Mouse (Mus musculus): Measurements from ENCODE around the gene Akap6. TPM values are rescaled to one million over a fixed set of nuclear protein-coding genes. Genes with fewer than 3 reads are reported as not detected.

Gene Akap6
- polyA plus RNA-seq, 1 experiment from 2014 or later, result 0.02 TPM

DNA sequence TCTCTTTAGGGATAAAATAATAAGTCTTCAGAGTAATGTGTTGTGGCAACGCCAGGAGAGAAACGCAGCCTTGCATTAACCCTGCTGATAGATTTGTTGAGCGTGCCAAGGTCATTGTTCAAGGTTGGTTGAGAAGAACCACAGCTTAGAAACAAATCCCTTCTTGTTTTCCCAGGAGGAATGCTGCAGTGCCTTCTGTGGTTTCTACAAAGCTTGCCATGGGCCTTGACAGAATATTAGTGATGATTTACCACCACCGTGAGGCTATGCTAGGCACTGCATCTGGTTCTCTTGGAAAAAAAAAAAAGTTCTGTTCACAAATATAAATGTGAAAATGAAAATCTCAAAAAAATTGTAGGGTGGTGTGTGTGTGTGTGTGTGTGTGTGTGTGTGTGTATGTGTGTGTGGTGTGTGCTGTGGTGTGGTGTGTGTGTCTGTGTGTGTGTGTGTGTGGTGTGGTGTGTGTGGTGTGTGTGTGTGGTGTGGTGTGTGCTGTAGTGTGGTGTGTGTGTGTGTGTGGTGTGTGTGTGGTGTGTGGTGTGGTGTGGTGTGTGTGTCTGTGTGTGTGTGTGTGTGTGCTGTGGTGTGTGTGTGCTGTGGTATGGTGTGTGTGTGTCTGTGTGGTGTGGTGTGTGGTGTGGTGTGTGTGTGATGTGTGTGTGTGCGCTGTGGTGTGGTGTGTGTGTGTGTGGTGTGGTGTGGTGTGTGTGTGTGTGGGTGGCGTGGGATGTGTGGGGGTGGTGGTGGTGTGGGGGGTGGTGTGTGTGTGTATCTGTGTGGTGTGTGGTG, 196.7 kb downstream of the Akap6 start:
- ATAC-seq, result no peak
- Histone ChIP-seq H3K36me3 (replicated peaks; ENCODE audit: insufficient read depth, low read length) (no peaks in the 10 kb centered on the region), H3K27me3 (ENCODE audit: insufficient read depth, low read length) (no peaks in the 10 kb centered on the region), H3K9ac (replicated peaks) (no peak overlapping the region), H3K9me3 (ENCODE audit: low read length) (no peaks in the 10 kb centered on the region), H3K27ac (ENCODE audit: low read depth) (no peak overlapping the region), H3K4me1 (ENCODE audit: insufficient read depth) (no peaks in the 10 kb centered on the region), H3K4me3 (ENCODE audit: low read depth, low read length) (no peak overlapping the region), H3K4me2 (ENCODE audit: low read depth, low read length) (no peak overlapping the region)
- no peak for DNase-seq
- 59% methylated on average over 6 of the region's 6 CpGs for WGBS (ENCODE audit: insufficient replicate concordance)
- TF ChIP-seq EP300 (IDR thresholded peaks at IDR 0.05; ENCODE audit: low read depth) (no peak), CTCF (IDR thresholded peaks at IDR 0.05; ENCODE audit: low read depth) (peak; percentile 67)

DNA sequence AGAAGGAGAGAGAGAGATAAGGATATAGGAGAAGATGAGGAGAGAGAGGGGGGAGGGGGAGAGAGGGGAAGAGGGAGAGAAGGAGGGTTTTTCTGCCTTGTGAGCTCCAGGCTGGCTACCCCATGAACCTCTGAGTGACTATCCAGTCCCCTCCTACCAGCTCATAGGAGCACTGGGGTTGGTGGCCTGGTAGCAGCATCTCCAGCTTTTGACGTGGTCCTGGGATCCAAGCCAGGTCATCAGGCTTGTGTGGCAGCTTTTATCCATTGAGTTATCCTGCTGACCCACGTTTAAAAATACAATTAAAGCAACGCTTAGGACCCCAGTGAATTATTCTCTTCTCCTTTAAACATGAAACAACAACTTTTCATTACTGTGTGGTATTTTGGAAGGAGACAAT, 197.6 kb downstream of the Akap6 start:
- Histone ChIP-seq H3K9ac (replicated peaks) (no peak overlapping the region), H3K4me1 (ENCODE audit: insufficient read depth) (no peaks in the 10 kb centered on the region), H3K9me3 (ENCODE audit: low read length) (no peaks in the 10 kb centered on the region), H3K27me3 (ENCODE audit: insufficient read depth, low read length) (no peaks in the 10 kb centered on the region), H3K4me2 (ENCODE audit: low read depth, low read length) (no peak overlapping the region), H3K36me3 (replicated peaks; ENCODE audit: insufficient read depth, low read length) (no peaks in the 10 kb centered on the region), H3K27ac (ENCODE audit: low read depth) (no peak overlapping the region), H3K4me3 (ENCODE audit: low read depth, low read length) (no peak overlapping the region)
- 55% methylated on average over 3 of the region's 3 CpGs for WGBS (ENCODE audit: insufficient replicate concordance)
- TF ChIP-seq EP300 (IDR thresholded peaks at IDR 0.05; ENCODE audit: low read depth), result no peak
- no peak for TF ChIP-seq CTCF (IDR thresholded peaks at IDR 0.05; ENCODE audit: low read depth)
- no peak for DNase-seq
- ATAC-seq, result no peak

DNA sequence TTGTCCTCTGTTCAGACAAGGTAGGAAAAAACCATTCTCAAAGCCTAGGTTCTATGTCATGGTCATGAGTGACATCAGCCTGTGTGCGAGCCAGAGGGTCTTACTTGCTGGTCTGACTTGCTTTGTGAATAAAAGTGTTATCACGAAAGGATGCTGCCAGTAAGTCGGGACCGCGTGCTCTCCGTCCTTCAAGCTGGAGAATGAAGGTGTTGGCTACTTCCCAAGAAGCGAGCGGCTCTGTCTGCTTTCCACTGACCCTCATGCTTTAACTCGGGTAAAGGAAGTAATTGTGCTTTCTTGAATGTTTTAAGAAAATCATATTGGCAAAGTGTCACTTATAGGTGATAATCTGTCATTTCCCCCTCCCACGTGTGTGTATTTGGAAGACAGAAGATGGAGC, 198.9 kb downstream of the Akap6 start:
- Histone ChIP-seq H3K4me2 (ENCODE audit: low read depth, low read length) (no peak overlapping the region), H3K9me3 (ENCODE audit: low read length) (no peaks in the 10 kb centered on the region), H3K27me3 (ENCODE audit: insufficient read depth, low read length) (no peaks in the 10 kb centered on the region), H3K4me3 (ENCODE audit: low read depth, low read length) (no peak overlapping the region), H3K36me3 (replicated peaks; ENCODE audit: insufficient read depth, low read length) (no peaks in the 10 kb centered on the region), H3K4me1 (ENCODE audit: insufficient read depth) (no peaks in the 10 kb centered on the region), H3K27ac (ENCODE audit: low read depth) (no peak overlapping the region), H3K9ac (replicated peaks) (no peak overlapping the region)
- ATAC-seq (no peak), DNase-seq (no peak)
- 74% methylated on average over 10 of the region's 10 CpGs for WGBS (ENCODE audit: insufficient replicate concordance)
- TF ChIP-seq CTCF (IDR thresholded peaks at IDR 0.05; ENCODE audit: low read depth), result no peak
- no peak for TF ChIP-seq EP300 (IDR thresholded peaks at IDR 0.05; ENCODE audit: low read depth)

DNA sequence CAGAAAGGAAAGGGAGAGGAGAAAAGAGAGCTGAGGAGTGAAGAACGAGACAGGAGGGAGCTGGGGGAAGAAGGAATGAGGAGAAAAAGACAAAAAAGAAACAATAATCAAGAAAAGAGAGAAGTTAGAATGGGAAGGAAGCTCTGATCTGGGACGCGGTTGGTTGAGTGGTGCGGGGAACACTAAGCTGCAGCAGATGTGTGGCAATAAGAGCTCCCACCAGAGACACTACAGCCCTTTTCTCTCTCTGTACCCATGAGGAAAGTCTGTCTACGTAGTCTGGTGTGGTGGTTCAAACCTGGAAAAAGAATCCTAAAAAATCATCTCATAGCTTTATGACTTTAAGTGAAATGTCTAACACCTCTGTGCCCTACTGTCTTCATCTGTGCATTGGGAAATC, 204.9 kb downstream of the Akap6 start:
- Histone ChIP-seq H3K9ac (replicated peaks) (no peak overlapping the region), H3K9me3 (ENCODE audit: low read length) (no peaks in the 10 kb centered on the region), H3K4me2 (ENCODE audit: low read depth, low read length) (no peak overlapping the region), H3K4me1 (ENCODE audit: insufficient read depth) (no peaks in the 10 kb centered on the region), H3K4me3 (ENCODE audit: low read depth, low read length) (no peak overlapping the region), H3K27ac (ENCODE audit: low read depth) (no peak overlapping the region), H3K36me3 (replicated peaks; ENCODE audit: insufficient read depth, low read length) (no peaks in the 10 kb centered on the region), H3K27me3 (ENCODE audit: insufficient read depth, low read length) (no peaks in the 10 kb centered on the region)
- DNase-seq, result no peak
- TF ChIP-seq CTCF (IDR thresholded peaks at IDR 0.05; ENCODE audit: low read depth), result no peak
- no peak for TF ChIP-seq EP300 (IDR thresholded peaks at IDR 0.05; ENCODE audit: low read depth)
- ATAC-seq, result no peak
- whole genome bisulfite sequencing (ENCODE audit: insufficient replicate concordance), result 45% methylated on average over 5 of the region's 5 CpGs

DNA sequence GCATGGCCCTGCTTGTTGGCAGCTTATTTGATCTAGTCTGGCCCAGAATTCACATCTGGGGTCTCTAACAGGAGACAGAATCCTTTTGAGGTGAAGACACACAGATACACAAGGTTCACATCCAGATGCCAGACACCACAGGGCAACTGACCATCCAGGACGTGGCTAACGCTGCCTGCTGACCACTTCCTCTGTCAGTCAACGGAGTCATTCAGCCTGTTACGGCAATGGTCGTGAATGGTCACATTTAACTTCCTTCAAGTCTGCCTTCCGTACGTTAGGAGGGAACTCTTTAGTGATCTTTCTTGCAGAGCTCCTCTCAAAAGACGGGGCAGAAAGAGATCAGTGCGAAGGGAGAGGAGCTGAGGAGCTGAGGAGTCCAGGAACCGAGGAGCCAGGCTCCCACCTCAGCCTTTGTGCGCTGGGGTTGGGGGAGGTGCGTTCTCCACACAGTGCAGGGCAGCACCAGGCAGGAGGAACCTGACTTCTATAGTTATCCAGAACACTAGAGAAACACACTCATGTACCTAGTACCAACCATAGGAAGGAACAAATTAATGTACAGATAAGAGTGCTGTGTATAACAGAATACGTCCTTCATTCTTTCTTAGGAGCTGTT, 209.4 kb downstream of the Akap6 start:
- H3K4me3 ChIP-seq (ENCODE audit: low read depth, low read length), result no peak overlapping the region
- 29% methylated on average over 13 of the region's 13 CpGs for WGBS (ENCODE audit: insufficient replicate concordance)
- H3K27me3 ChIP-seq (ENCODE audit: insufficient read depth, low read length), result no peaks in the 10 kb centered on the region
- no peak overlapping the region; the same call in 1 of the 2 replicates for H3K4me2 ChIP-seq (ENCODE audit: low read depth, low read length)
- TF ChIP-seq CTCF (IDR thresholded peaks at IDR 0.05; ENCODE audit: low read depth), result no peak
- TF ChIP-seq EP300 (IDR thresholded peaks at IDR 0.05; ENCODE audit: low read depth), result no peak
- H3K36me3 ChIP-seq (replicated peaks; ENCODE audit: insufficient read depth, low read length), result no peaks in the 10 kb centered on the region
- H3K4me1 ChIP-seq (ENCODE audit: insufficient read depth), result no peaks in the 10 kb centered on the region
- H3K9me3 ChIP-seq (ENCODE audit: low read length), result no peaks in the 10 kb centered on the region
- DNase-seq (no peak), ATAC-seq (no peak)
- H3K27ac ChIP-seq (ENCODE audit: low read depth), result no peak overlapping the region
- no peak overlapping the region for H3K9ac ChIP-seq (replicated peaks)

DNA sequence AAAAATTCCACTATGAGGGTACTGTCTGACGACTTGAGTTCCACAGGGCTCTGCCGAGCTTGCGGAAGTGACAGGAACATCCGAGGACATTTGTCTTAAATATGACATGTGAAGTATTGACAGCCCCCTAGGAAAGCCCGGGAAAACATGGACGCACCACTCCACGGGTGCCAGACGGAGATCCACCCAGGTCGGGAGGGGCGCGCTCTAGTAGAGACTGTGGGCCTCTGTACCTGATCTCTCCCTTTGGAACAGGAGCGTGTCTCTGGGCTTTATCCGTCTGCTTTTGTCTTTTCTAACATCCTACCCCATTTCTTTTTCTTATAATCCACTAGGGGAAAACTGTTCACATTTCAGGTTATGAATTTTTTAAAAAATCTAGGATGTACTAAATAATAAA, 211.2 kb downstream of the Akap6 start:
- TF ChIP-seq CTCF (IDR thresholded peaks at IDR 0.05; ENCODE audit: low read depth), result no peak
- no peak for TF ChIP-seq EP300 (IDR thresholded peaks at IDR 0.05; ENCODE audit: low read depth)
- Histone ChIP-seq H3K27me3 (ENCODE audit: insufficient read depth, low read length) (no peaks in the 10 kb centered on the region), H3K4me3 (ENCODE audit: low read depth, low read length) (no peak overlapping the region), H3K9ac (replicated peaks) (no peak overlapping the region), H3K36me3 (replicated peaks; ENCODE audit: insufficient read depth, low read length) (no peaks in the 10 kb centered on the region), H3K9me3 (ENCODE audit: low read length) (no peaks in the 10 kb centered on the region), H3K27ac (ENCODE audit: low read depth) (no peak overlapping the region), H3K4me1 (ENCODE audit: insufficient read depth) (no peaks in the 10 kb centered on the region), H3K4me2 (ENCODE audit: low read depth, low read length) (no peak overlapping the region)
- DNase-seq, result no peak
- no peak for ATAC-seq
- WGBS (ENCODE audit: insufficient replicate concordance), result 79% methylated on average over 13 of the region's 13 CpGs
